Mouse (Mus musculus): ENCODE data around the gene Platr17. TPM values are rescaled to one million over a fixed set of nuclear protein-coding genes. Genes with fewer than 3 reads are reported as not detected.
A peak's percentile ranks its signal among the peaks of the same experiment; 100 is the strongest.
"Not testable (repeated sequence)": the region's sequence is repeated elsewhere in the genome, so short reads cannot be mapped to it uniquely, and the experiment has no call there.

Platr17 gene
- total RNA-seq (2015; ENCODE audit: low replicate concordance) (not detected in 2 replicates), total RNA-seq (2017; ENCODE audit: low replicate concordance) (9.7 TPM in 1 of 2 replicates, not detected in the other)

DNA sequence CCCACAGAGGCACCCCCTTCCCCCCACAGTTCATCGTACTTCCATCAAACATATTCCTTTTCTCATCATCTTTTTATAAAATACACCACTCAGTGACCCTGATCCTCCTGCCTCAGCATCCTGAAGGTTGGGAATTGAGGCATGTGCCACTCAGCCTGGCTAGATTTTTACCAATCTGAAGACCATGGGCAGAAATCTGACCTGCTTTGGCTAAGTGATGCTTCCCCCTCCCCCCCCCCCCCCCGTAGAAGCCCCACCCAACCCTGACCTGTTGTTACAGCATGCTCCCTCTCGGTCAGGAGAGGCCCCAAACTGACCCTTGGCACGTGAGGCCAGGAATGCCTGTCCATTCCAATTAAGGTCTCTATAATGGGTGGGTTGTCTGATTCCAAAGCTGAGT is at the start of gene Platr17:
Gene Platr17, plus strand, starts transcription at position 301 of the 400 bp plus-strand sequence.
- not testable (repeated sequence) for ATAC-seq (replicated peaks; ENCODE audit: low FRiP score, poor library complexity, severe bottlenecking)

DNA sequence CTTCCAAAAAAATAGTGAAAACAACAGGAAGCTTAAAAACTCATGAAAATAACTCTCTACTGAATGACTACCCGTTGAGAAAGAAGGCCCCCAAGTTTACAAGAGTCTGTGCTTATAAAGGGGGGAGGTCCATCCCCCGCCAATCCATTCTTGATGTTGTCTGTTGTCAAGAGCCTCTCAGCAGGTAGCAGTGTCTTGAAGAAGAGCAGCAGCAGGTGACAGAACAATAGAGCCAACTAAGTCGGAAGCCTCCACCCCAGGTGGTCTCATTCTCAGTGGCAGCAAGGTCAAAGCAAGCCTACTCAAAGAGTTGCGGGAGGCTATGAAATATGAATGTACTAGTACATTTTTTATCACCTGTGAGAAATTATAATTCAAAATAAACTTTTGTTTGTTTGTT is 47.1 kb upstream of the Platr17 start:
- no peak for ATAC-seq (replicated peaks; ENCODE audit: low FRiP score, poor library complexity, severe bottlenecking)

DNA sequence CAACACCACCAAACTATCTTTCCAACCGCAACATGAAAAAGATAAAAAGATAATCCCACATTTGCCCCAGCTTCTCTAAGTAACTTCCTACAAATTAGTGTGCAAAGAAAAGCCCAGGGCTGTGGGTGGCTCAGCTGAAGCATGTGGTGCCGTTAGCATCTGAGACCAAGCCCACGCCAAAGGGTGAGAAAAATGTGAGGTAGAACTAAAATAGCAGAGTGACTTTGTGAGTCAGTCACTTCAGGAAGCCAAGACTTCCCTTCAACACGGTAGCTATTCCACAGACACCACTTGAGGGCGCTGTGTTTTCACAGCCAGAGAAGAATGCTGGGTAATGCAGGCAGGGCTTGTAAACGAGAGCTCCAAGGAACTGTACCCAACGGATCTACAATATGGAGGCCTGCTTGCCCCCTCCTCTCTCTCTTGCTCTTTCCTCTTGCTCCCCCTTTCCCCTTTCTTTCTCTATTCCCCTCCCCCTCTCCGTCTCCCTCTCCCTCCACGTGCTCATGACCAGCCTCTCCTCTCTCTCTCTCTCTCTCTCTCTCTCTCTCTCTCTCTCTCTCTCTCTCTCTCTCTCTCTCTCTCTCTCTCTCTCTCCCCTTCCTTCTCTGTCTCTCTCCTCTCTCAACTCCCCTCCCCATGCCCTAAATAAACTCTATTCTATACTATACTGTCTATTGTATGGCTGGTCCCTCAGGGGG is 39.5 kb upstream of the Platr17 start:
- peak; percentile 82 for ATAC-seq (replicated peaks; ENCODE audit: low FRiP score, poor library complexity, severe bottlenecking)

DNA sequence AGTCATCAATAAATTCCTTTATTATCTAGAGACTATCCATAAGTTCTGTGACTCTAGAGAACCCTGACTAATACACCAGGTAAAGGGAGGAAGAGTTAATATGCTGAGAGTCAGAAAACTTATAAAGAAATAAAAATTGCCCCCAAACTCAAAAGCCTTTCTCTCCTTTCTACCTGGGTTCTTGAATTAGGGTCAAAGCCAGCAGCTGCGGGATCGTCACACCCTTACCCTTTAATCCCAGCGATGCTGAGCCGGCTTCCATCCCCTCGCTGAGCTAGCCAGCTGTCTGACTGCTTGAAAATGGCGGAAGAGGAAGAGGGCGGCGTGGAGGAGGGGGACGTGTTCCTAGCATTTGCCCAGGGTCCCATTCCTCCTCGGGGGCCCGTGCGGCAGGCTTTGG is 31.4 kb upstream of the Platr17 start, which contains the start of gene Gm7029:
Gene Gm7029, plus strand, starts transcription at position 301 of the 400 bp plus-strand sequence.
- not testable (repeated sequence) for ATAC-seq (replicated peaks; ENCODE audit: low FRiP score, poor library complexity, severe bottlenecking)

DNA sequence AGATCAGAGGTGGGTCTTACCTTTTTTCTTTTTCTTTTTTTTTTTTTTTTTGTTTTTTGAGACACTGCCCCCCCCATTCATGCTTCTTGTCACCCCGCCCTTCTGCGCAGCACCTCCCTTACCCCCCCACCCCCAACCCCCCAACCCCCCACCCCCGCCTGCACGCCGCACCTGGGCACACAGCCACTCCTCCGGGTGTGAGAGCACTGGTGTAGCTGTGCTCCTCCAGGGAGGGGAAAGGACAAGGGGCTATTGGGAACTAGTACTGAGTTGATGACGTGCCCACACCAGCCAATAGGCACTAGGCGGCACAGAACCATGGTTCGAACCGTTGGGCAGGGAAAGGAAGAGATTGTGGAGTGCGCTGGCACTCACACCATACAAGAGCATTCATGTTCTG is 30.5 kb upstream of the Platr17 start:
- ATAC-seq (replicated peaks; ENCODE audit: low FRiP score, poor library complexity, severe bottlenecking) = no peak

DNA sequence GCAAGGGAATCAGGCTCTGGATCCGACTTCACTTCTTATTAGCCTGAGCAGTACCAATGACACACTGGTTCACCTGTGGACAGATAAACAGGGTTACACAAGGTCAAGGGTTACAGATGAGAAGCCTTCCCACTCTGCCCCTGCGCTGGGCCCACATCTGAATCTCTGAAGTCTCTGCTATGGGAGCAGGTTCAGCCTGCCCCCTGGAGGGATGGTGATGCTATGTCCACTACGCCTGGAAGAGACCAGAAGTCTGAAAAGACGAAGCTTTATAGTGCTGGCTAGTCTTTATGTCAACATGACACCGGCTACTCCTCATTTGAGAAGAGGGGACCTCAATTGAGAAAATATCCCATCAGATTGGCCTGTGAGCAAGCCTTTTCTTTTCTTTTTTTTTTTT is 29.1 kb upstream of the Platr17 start:
- ATAC-seq (replicated peaks; ENCODE audit: low FRiP score, poor library complexity, severe bottlenecking) = not testable (repeated sequence)

DNA sequence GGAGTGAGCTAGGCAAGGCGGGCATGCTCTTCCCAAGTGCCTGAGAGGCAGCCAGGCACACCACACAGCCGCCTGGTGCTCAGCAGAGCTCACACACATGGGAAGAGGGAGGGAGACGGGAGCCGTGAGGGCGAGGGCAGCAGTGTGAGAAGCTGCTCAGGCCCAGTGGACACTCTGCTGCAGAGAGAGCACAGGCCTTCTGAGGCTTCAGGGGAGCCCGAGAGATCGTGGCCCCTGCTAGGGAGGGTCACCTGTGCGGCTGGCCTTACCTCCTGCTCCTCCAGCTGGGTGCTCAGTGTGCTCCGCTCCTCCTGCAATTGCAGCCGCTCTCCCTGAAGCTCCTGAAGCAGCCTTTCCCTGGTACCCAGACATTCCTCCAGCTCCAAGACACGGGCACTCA is 20.6 kb upstream of the Platr17 start:
- 0 out of 2 replicates have a peak, but pooled peaks have one; percentile 19 for ATAC-seq (replicated peaks; ENCODE audit: low FRiP score, poor library complexity, severe bottlenecking)

DNA sequence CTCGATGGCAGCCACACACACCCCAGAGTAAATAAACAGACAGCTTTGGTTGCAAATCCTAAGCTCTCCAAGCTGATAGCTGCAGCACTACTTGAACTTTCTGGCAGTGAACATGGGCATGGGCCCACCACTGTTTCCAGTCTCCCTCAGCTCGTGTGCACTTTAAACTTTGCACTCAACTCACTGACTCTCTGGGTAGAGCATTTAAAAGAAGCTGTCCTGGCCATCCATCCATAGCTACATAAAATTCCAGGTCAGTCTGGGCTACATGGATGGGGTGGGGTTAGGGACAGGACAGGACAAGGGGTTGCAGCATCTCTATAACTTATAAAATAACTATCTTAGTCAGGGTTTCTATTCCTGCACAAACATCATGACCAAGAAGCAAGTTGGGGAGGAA is 17.1 kb upstream of the Platr17 start:
- not testable (repeated sequence) for ATAC-seq (replicated peaks; ENCODE audit: low FRiP score, poor library complexity, severe bottlenecking)

DNA sequence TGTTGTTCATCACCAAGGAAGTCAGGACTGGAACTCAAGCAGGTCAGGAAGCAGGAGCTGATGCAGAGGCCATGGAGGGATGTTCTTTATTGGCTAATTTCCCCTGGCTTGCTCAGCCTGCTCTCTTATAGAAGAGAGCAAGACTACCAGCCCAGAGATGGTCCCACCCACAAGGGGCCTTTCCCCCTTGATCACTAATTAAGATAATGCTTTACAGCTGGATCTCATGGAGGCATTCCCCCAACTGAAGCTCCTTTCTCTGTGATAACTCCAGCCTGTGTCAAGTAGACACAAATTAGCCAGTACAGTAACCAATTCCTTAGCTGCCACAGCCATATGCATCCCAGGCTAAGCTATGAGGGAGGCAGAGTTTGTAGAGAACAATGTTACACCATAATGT is 16.7 kb upstream of the Platr17 start:
- not testable (repeated sequence) for ATAC-seq (replicated peaks; ENCODE audit: low FRiP score, poor library complexity, severe bottlenecking)

DNA sequence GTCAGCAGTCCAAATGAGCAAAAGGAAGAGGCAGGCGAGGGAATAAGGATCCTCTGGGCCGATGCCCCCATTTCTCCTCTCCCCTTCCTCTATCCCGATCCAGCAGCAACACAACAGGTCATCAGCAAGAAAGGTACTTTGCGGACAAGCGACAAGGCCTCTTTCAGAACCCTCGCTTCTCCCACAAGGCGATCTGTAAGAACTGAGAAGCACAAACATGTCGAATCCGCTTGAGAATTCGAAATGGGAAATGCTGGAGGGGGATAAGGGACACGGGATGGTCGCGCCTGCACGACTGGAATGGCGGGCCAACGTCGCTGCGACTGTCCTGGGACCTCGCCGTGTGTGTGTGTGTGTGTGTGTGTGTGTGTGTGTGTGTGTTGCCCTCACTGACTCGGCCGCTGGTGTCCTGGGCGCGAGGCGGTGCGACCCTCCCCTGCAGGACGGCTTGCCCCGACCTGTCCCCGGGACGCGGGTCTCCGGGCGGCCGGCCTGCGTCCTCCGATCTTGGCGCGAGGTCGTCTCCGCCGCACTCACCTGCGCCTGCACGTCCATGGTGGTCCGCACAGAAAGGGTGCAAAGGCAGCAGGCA is 14.9 kb upstream of the Platr17 start:
- ATAC-seq (replicated peaks; ENCODE audit: low FRiP score, poor library complexity, severe bottlenecking) = not testable (repeated sequence)

DNA sequence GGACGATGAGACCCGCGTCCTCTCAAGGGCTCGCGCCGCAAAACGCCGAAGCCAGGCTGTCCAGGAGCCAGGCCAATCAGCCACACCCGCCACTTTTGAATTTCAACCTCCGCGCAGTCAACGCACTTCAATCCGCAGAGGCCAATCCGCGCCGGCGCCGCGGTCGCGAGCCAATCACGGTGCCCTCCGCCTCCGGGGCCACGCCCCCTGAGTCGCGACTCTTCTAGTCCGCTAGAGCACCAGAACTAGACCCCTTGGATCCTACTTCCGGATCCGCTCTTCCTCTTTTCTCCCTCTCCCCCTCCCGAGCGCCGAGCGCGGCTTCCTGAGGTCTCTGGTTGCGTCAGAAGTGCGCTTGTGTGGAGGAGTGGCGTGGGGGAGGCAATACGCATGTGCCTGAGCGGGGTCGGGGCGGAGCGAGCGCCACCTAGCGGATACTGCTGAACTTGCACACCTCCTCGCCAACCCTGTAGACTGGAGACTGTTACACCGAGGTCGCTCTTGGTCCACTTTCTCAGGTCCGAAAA is 14.3 kb upstream of the Platr17 start, which contains the start of gene Kifc1:
Gene Kifc1, minus strand, starts transcription at position 129 of the 527 bp plus-strand sequence.
- ATAC-seq (replicated peaks; ENCODE audit: low FRiP score, poor library complexity, severe bottlenecking) = peak; percentile 95

DNA sequence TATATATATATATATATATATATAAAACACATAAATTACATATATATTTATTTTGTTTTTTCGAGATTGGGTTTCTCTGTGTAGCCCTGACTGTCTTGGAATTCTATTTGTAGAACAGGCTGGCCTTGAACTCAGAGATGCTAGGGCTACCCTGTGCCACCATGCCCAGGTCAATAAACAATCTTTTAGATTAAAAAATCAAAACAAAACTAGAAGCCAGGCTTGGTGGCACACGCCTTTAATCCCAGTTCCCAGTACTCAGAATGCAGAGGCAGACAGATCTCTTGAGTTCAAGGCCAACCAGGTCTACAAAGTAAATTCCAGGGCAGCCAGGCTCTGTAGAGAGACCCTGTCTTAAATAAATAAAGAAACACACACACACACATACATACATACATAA is 13.6 kb upstream of the Platr17 start:
- no peak for ATAC-seq (replicated peaks; ENCODE audit: low FRiP score, poor library complexity, severe bottlenecking)

DNA sequence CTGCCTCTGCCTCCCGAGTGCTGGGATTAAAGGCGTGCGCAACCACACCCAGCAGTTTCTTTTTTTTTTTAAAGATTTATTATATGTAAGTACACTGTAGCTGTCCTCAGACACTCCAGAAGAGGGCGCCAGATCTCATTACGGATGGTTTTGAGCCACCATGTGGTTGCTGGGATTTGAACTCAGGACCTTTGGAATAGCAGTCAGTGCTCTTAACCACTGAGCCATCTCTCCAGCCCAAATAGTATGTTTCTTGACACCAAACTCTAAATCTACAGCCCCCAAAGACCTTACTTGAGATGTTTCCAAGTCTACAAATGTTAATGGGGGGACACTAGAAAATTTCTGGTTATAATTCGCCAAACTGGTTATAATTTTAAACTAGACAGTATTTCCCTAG is 13.0 kb upstream of the Platr17 start:
- ATAC-seq (replicated peaks; ENCODE audit: low FRiP score, poor library complexity, severe bottlenecking) = not testable (repeated sequence)

DNA sequence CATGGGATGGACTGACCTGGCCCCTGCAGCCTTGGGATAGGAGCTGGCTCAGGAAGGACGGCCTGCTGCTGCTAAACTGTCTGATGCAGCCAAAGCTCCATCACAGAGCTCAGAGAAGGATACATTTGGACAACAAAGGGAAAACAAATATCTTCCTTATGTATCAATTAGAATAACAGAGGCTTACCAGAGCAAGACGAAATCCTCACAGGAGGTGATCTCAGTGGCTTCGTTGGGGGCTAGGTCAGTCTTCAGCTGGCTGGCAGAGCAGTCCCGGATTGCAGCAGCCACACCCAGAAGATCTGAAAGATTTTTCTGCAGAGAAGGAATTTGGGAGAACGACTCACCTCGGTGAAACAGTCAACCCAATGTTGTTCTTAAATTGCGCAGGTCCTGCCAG is 12.5 kb upstream of the Platr17 start:
- no peak for ATAC-seq (replicated peaks; ENCODE audit: low FRiP score, poor library complexity, severe bottlenecking)

DNA sequence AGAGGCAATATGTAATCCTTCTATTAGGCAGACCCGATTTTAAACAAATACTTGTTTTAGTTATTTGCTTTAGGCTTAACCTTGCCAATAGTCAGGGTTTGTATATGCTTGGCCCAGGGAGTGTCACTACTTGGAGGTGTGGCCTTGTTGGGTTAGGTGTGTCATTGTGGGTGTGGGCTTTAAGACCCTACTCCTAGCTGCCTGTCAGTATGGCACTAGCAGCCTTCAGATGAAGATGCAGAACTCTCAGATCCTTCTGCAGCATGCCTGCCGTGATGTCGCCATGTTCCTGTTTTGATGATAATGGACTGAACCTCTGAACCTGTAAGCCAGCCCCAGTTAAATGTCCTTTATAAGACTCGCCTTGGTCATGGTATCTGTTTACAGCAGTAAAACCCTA is 11.9 kb upstream of the Platr17 start:
- not testable (repeated sequence) for ATAC-seq (replicated peaks; ENCODE audit: low FRiP score, poor library complexity, severe bottlenecking)

DNA sequence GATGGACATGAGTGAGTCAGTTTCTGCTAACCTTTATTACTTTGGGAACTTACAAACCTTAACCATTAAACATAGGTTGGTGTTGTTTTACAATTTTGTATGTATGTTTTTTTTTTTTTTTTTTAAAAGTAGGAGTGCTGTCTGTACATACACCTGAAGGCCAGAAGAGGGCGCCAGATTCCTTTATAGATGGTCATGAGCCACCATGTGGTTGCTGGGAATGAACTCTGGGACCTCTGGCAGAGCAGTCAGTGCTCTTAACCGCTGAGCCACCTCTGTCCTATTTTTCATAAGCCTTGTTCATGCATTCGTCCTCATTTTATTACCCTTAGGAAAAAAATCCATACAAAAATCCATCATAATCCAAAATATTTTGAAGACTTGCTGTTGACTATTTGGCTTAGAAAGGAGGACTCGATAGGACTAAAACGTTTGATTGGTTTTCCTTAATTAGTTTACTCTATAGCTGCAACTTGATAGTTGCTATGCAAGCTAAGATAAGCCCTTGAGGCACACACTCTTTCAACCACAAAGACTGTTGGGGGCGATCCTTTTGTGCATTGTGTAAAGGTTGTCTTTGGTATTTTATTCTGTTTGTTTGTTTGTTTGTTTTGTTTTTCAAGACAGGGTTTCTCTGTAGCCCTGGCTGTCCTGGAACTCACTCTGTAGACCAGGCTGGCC is 7.7 kb upstream of the Platr17 start:
- ATAC-seq (replicated peaks; ENCODE audit: low FRiP score, poor library complexity, severe bottlenecking) = 0 out of 2 replicates have a peak, but pooled peaks have one; percentile 45

DNA sequence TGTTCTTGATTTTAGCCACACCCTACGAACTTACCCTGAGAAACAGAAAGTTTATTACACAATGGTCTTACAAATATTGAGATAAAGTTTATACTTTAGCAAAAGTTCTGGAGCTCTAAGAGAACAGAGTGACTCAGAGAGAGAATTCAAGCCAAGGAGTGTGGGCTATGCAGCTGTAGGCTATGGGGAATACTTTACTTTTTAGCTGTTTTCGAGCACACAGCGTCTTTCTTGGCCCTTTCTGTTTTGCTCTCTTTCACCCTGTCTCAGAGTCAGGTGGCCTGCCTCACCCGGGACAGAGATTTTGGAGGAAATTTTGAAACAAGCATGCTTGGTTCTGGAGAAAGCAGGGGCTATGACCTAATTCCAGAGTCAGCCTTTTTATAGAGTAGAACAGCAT is 6.7 kb upstream of the Platr17 start:
- ATAC-seq (replicated peaks; ENCODE audit: low FRiP score, poor library complexity, severe bottlenecking) = not testable (repeated sequence)

DNA sequence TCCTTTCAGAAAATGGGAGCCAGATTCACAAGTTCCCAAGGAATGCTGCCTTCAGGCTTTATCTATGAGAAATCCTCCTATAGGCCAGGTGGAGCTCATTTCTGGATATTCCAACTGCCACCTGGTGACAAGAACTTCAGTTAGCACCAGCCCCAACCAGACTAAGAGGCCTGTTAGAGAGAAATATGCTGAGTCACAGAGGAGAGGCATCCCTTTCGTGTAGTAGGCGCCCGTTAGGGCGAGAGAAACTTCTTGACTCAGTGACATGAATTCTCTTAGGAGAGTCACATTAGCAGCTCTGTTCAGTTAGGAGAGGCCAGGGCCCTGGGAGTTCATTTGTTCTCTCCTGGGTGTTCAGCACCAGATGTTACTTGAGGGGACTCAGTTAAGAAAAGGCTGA is 5.3 kb upstream of the Platr17 start:
- ATAC-seq (replicated peaks; ENCODE audit: low FRiP score, poor library complexity, severe bottlenecking) = peak; percentile 91

DNA sequence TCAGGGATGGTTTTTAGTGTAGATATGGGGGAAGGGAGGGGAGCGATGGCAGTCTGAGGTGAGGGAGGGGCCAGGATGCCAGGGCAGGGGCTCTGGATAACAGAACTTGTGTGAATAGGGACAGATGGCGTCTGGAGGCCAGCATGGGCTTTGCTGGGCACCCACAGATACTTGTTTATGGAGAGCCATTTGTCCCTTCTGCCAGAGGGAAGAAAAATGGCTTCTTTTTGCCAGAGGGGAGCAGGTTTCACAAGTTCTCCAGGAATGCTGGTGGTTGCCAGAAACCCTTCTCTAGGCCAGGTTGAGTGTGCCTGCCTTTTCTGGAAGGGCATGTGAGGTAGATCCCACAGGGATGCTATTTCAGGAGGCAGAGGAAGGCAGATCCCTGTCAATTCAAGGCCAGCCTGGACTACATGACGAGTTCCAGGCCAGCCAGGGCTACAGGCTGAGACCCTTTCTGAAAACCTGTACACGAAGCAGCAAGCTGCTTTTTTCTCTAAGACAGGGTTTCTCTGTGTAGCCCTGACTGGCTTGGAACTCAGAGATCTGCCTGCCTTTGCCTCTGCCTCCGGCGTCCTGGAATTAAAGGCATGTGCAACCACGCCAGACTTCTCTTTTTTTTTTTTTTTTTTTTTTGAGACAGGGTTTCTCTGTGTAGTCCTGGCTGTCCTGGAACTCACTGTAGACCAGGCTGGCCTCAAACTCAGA is 4.5 kb upstream of the Platr17 start:
- ATAC-seq (replicated peaks; ENCODE audit: low FRiP score, poor library complexity, severe bottlenecking) = no peak; the same call in 1 of the 2 replicates

DNA sequence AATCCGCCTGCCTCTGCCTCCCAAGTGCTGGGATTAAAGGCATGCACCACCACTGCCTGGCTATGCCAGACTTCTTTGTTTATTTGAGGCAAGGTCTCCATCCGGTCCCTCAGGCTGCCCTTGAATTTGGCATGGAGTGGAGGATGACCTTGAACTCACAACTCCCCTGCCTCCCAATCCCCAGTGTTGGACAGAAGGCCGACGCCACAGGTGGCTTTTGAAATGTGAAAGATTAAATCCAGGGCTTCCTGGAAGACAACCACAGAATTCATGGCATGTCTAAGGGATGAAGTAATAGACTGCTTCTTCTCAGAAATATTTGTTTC is 4.0 kb upstream of the Platr17 start:
- no peak for ATAC-seq (replicated peaks; ENCODE audit: low FRiP score, poor library complexity, severe bottlenecking)
